Comparison of ENCODE assay signal across 15 mouse cellular contexts in genomic region chr14:31406154-31406810, GRCm38 (mm10). TPM values are rescaled to one million over a fixed set of nuclear protein-coding genes. Genes with fewer than 3 reads are reported as not detected.
DNase-seq lines count a peak whose midpoint lies in the region; ATAC-seq and TF ChIP-seq lines count a peak whose summit lies in the region.
"Had no signal": no experiment of that assay in that cellular context is flagged by ENCODE, and none has a peak within 500 bp of the region (broad histone marks: within the 10 kb centered on the region; RNA-seq: fewer than 3 reads in every experiment).

No protein-coding gene starts in this region.

- in situ Hi-C loops in CH12.LX (cut with MboI; ENCODE audit: low pct_ligation_motif_present, low pct_unique_long_range_greater_than_20kb, low sequenced_read_pairs), result no loop called here

- H3K4me2 ChIP-seq in kidney, embryonic 16.5 days (replicated peaks; ENCODE audit: low read depth, low read length), result no peak overlapping the region
- H3K4me2 ChIP-seq in CH12.LX (ENCODE audit: insufficient read depth, low read depth, poor library complexity, severe bottlenecking), result peak overlapping the region; percentile 21; the same call in 1 of the 2 replicates
- H3K4me2 ChIP-seq: heart, embryonic 11.5 days; lung, embryonic 14.5 days; midbrain, embryonic 13.5 days; neural tube, embryonic 13.5 days had no signal

- TF ChIP-seq CTCF in gastrocnemius, adult 2 months (IDR thresholded peaks at IDR 0.05), result no peak
- no peak for TF ChIP-seq CTCF in CH12.LX (conservative IDR thresholded peaks at IDR 0.05 in 1 of 2, IDR thresholded peaks at IDR 0.05 in 1 of 2; ENCODE audit: low read depth in 2 of 2, low read length in 2 of 2)

- no peaks in the 10 kb centered on the region; the same call in 1 of the 2 replicates for H3K36me3 ChIP-seq in kidney, embryonic 16.5 days (ENCODE audit: insufficient read depth, low read length)
- peaks cover 48 to 95% of the 10 kb centered on the region in 2 experiments for H3K36me3 ChIP-seq in CH12.LX (replicated peaks in 1 of 2; ENCODE audit: control insufficient read depth in 1 of 2, insufficient read depth in 1 of 2, low read length in 1 of 2)
- H3K36me3 ChIP-seq: G1E had no signal

- TF ChIP-seq RAD21 in CH12.LX (IDR thresholded peaks at IDR 0.05; ENCODE audit: low read depth, low read length), result no peak

- H3K4me3 ChIP-seq in gastrocnemius, adult 2 months, result peak overlapping the region; percentile 17
- no peak overlapping the region for H3K4me3 ChIP-seq in kidney, embryonic 16.5 days (ENCODE audit: low read length)
- peak overlapping the region in 1 of 3 experiments; percentile 31 for H3K4me3 ChIP-seq in CH12.LX (replicated peaks in 1 of 3; ENCODE audit: low read depth in 2 of 3, low read length in 2 of 3, poor library complexity in 1 of 3)
- H3K4me3 ChIP-seq: midbrain, embryonic 13.5 days; neural tube, embryonic 13.5 days had no signal

- WGBS in kidney, embryonic 16.5 days, result 82% methylated on average over 12 of the region's 12 CpGs

- no peak for ATAC-seq in kidney, embryonic 16.5 days (ENCODE audit: low FRiP score, low TSS enrichment)
- ATAC-seq: activated CD4-positive, CD25-positive, alpha-beta regulatory T cell, adult 4 months; forebrain, embryonic 16.5 days; midbrain, embryonic 13.5 days had no signal

- TF ChIP-seq EP300 in CH12.LX (IDR thresholded peaks at IDR 0.05; ENCODE audit: low read length), result no peak

- no peak for TF ChIP-seq POLR2A in CH12.LX (IDR thresholded peaks at IDR 0.05; ENCODE audit: low read depth, low read length)

- peak overlapping the region; percentile 83 for H3K27ac ChIP-seq in gastrocnemius, adult 2 months
- peak overlapping the region; percentile 13; the same call in 1 of the 2 replicates for H3K27ac ChIP-seq in kidney, embryonic 16.5 days (ENCODE audit: low read length)
- peak overlapping the region; percentile 84 for H3K27ac ChIP-seq in CH12.LX (ENCODE audit: insufficient read depth, low read depth)
- H3K27ac ChIP-seq: midbrain, embryonic 13.5 days; neural tube, embryonic 13.5 days had no signal

- intact Hi-C loops in gastrocnemius, adult 2 months (cut with DNase I), result no loop called here
- intact Hi-C loops in gastrocnemius, postnatal 36 days (cut with DNase I), result no loop called here

- dilution Hi-C loops in CH12.LX (cut with MboI; ENCODE audit: extremely low pct_ligation_motif_present, extremely low pct_unique_long_range_greater_than_20kb, low sequenced_read_pairs), result no loop called here

- H3K9me3 ChIP-seq in kidney, embryonic 16.5 days (ENCODE audit: low read length), result no peaks in the 10 kb centered on the region
- H3K9me3 ChIP-seq in CH12.LX (replicated peaks; ENCODE audit: low read length), result no peaks in the 10 kb centered on the region
- H3K9me3 ChIP-seq: G1E; midbrain, embryonic 13.5 days; neural tube, embryonic 13.5 days had no signal

- DNase-seq in gastrocnemius, adult 2 months, result peak; percentile 75
- DNase-seq in gastrocnemius, postnatal 36 days, result no peak
- DNase-seq in kidney, postnatal 36 days, result no peak
- DNase-seq in CH12.LX (ENCODE audit: extremely low read depth), result no peak
- peak; percentile 87 for DNase-seq in cerebellum, adult 9-10 months
- no peak for DNase-seq in spleen, adult 18-20 months
- no peak for DNase-seq in layer of hippocampus, adult 8-10 months (ENCODE audit: low spot score in 2 of 2)
- DNase-seq: lung, embryonic 14.5 days had no signal

- no peaks in the 10 kb centered on the region for H3K27me3 ChIP-seq in kidney, embryonic 16.5 days (ENCODE audit: insufficient read depth, low read length)
- no peaks in the 10 kb centered on the region for H3K27me3 ChIP-seq in CH12.LX (replicated peaks)
- H3K27me3 ChIP-seq: midbrain, embryonic 13.5 days; neural tube, embryonic 13.5 days had no signal

- peak overlapping the region; percentile 22; the same call in 1 of the 2 replicates for H3K9ac ChIP-seq in kidney, embryonic 16.5 days (replicated peaks; ENCODE audit: low read length)
- H3K9ac ChIP-seq in CH12.LX (ENCODE audit: insufficient read depth, low read depth), result 0 out of 2 replicates have a peak overlapping the region, but pooled peaks have one; percentile 10
- H3K9ac ChIP-seq: lung, embryonic 14.5 days; midbrain, embryonic 13.5 days; neural tube, embryonic 13.5 days had no signal

- H3K4me1 ChIP-seq in kidney, embryonic 16.5 days (ENCODE audit: insufficient read depth, low read length), result peaks cover 52% of the 10 kb centered on the region
- H3K4me1 ChIP-seq in CH12.LX (ENCODE audit: control insufficient read depth in 1 of 2, insufficient read depth in 2 of 2), result peaks cover 71 to 100% of the 10 kb centered on the region in 2 experiments
- H3K4me1 ChIP-seq: midbrain, embryonic 13.5 days had no signal

- H3K79me2 ChIP-seq in CH12.LX (replicated peaks; ENCODE audit: control insufficient read depth, extremely low read depth, insufficient read depth, poor library complexity, severe bottlenecking), result peaks cover 64% of the 10 kb centered on the region

TF ChIP-seq in CH12.LX, 34 proteins besides CTCF, POLR2A, EP300 and RAD21:
- TF ChIP-seq MAZ (IDR thresholded peaks at IDR 0.05; ENCODE audit: low read depth, low read length), result no peak
- TF ChIP-seq ELF1 (IDR thresholded peaks at IDR 0.05; ENCODE audit: low read depth, low read length), result 0 out of 2 replicates have a peak, but pooled peaks have one; percentile 26

RNA-seq across cellular contexts. Expression of gene Sh3bp5, which starts 29.6 kb away (rescaled TPM):
- 10 to 100 TPM; 55.1 to 58.5 TPM for total RNA-seq in gastrocnemius, adult 2 months (2021)
- total RNA-seq in gastrocnemius, postnatal 36 days (2021), result 10 to 100 TPM; 34.5 to 44.4 TPM
- 34.1 and 39.0 TPM in 2 replicates for polyA plus RNA-seq in kidney, embryonic 16.5 days (2015; fragmentation: Nextera tagmentation; extraction: Ambion mirVana)
- total RNA-seq in CH12.LX (2012; rRNA removed) (50.2 and 64.6 TPM in 2 replicates), CH12.LX (2014; rRNA removed) (53.0 and 57.4 TPM in 2 replicates)
- 158 and 164 TPM in 2 replicates for polyA plus RNA-seq in CH12.LX (2012; ENCODE audit: insufficient read length, low read depth)
- total RNA-seq in layer of hippocampus, adult 8-10 months (2022), result 100 to 1,000 TPM; 105 to 134 (median 117) TPM

Comparison
In these comparisons a context has a peak if more than half of its experiments do, and no peak if none do; other contexts are left out.
1. DNase-seq: peak in gastrocnemius, adult 2 months (single experiment) and cerebellum, adult 9-10 months (single experiment); none in gastrocnemius, postnatal 36 days (0 of 2), kidney, postnatal 36 days (0 of 2), CH12.LX (single experiment), spleen, adult 18-20 months (0 of 2) and layer of hippocampus, adult 8-10 months (0 of 2).
2. H3K27ac ChIP-seq: peak in every context shown above with its lines; median percentile 84 in CH12.LX; 83 in gastrocnemius, adult 2 months; 13 in kidney, embryonic 16.5 days.